Mouse (Mus musculus) lung, embryonic 15.5 days (tissue): ENCODE results near the gene Ppp1r2. TPM values are rescaled to one million over a fixed set of nuclear protein-coding genes. Genes with fewer than 3 reads are reported as not detected.

ENCODE experiments used
- ATAC-seq: fragments of 200-750 bp; cut with Nextera tagmentation; 2 replicates; pipeline ENCODE4 v1.8.0; 2017; ENCODE audit warnings: moderate number of reproducible peaks, borderline replicate concordance; ENCODE audit not compliant: low FRiP score, low TSS enrichment; ENCODE audit errors: extremely low read depth
- H3K27ac ChIP-seq: fragments of 300-500 bp; sonication (generic); 2 replicates; pipeline ENCODE4 v1.5.1; 2015; ENCODE audit warnings: moderate library complexity, mild to moderate bottlenecking, inconsistent platforms
- H3K27me3 ChIP-seq: fragments of 300-500 bp; sonication (generic); 2 replicates; pipeline ENCODE4 v1.6.1; 2015; ENCODE audit warnings: inconsistent platforms
- H3K36me3 ChIP-seq: fragments of 300-500 bp; sonication (generic); 2 replicates; pipeline ENCODE4 v1.6.1; 2015; ENCODE audit warnings: inconsistent platforms
- H3K4me1 ChIP-seq: fragments of 300-500 bp; sonication (generic); 2 replicates; pipeline ENCODE4 v1.6.1; 2015; ENCODE audit warnings: inconsistent platforms
- H3K4me2 ChIP-seq: fragments of 300-500 bp; sonication (generic); 2 replicates; pipeline ENCODE4 v1.6.1; 2015; ENCODE audit warnings: inconsistent platforms, mild to moderate bottlenecking, moderate library complexity
- H3K4me3 ChIP-seq: fragments of 300-500 bp; sonication (generic); 2 replicates; pipeline ENCODE4 v1.5.1; 2015; ENCODE audit warnings: mild to moderate bottlenecking, inconsistent platforms
- H3K9ac ChIP-seq: fragments of 300-500 bp; sonication (generic); 2 replicates; pipeline ENCODE4 v1.6.1; 2015; ENCODE audit warnings: inconsistent platforms
- H3K9me3 ChIP-seq: fragments of 300-500 bp; sonication (generic); 2 replicates; pipeline ENCODE4 v1.6.1; 2016; ENCODE audit warnings: inconsistent platforms
- WGBS: fragments of 180-500 bp; shearing (Covaris S2); methylation state at CpG from one replicate; pipeline ENCODE4 v1.1.7; 2015; 5-methylcytosine and 5-hydroxymethylcytosine counted together
- polyA plus RNA-seq: library from polyadenylated mRNA; unstranded; fragments of >200 nt; fragmentation: Nextera tagmentation; extraction: Ambion mirVana; gene quantifications from 2 replicates; pipeline ENCODE4 v1.2.1, GENCODE M21; 2015

Ppp1r2 gene
- polyA plus RNA-seq, 1 experiment from 2014 or later: 107 TPM

GRCm38 (mm10) chr16:31231591-31231990 lies 43.5 kb downstream of the Ppp1r2 start:
- Histone ChIP-seq H3K9ac (no peak overlapping the region), H3K36me3 (no peaks in the 10 kb centered on the region), H3K27me3 (0 out of 2 replicates have a peak, but pooled peaks cover 7% of the 10 kb centered on the region), H3K4me2 (no peak overlapping the region), H3K4me3 (no peak overlapping the region), H3K27ac (no peak overlapping the region), H3K4me1 (peaks cover 13% of the 10 kb centered on the region), H3K9me3 (no peaks in the 10 kb centered on the region)
- WGBS: 63% methylated on average over 5 of the region's 5 CpGs
- no peak for ATAC-seq

- Histone ChIP-seq H3K4me2 (no peak overlapping the region), H3K36me3 (no peaks in the 10 kb centered on the region), H3K9me3 (no peaks in the 10 kb centered on the region), H3K27me3 (no peaks in the 10 kb centered on the region), H3K27ac (no peak overlapping the region), H3K4me3 (no peak overlapping the region), H3K9ac (no peak overlapping the region), H3K4me1 (no peaks in the 10 kb centered on the region)
- ATAC-seq: no peak
- 80% methylated on average over 1 of the region's 1 CpGs for WGBS
Measured at GRCm38 (mm10) chr16:31227746-31228145, 47.3 kb downstream of the Ppp1r2 start.

- Histone ChIP-seq H3K9me3 (no peaks in the 10 kb centered on the region), H3K4me3 (no peak overlapping the region), H3K9ac (no peak overlapping the region), H3K4me1 (no peaks in the 10 kb centered on the region), H3K36me3 (no peaks in the 10 kb centered on the region), H3K4me2 (no peak overlapping the region), H3K27me3 (no peaks in the 10 kb centered on the region), H3K27ac (no peak overlapping the region)
- whole genome bisulfite sequencing: 90% methylated on average over 4 of the region's 4 CpGs
- ATAC-seq: no peak
Measured at GRCm38 (mm10) chr16:31215271-31215670, 59.8 kb downstream of the Ppp1r2 start.

GRCm38 (mm10) chr16:31213463-31213862 lies 61.6 kb downstream of the Ppp1r2 start:
- Histone ChIP-seq H3K36me3 (no peaks in the 10 kb centered on the region), H3K27ac (no peak overlapping the region), H3K27me3 (no peaks in the 10 kb centered on the region), H3K9ac (no peak overlapping the region), H3K4me3 (no peak overlapping the region), H3K9me3 (no peaks in the 10 kb centered on the region), H3K4me1 (no peaks in the 10 kb centered on the region), H3K4me2 (no peak overlapping the region)
- no peak for ATAC-seq
- 83% methylated on average over 6 of the region's 6 CpGs for WGBS

GRCm38 (mm10) chr16:31211503-31211902 lies 63.6 kb downstream of the Ppp1r2 start:
- no peak for ATAC-seq
- Histone ChIP-seq H3K4me2 (no peak overlapping the region), H3K27ac (peak overlapping the region; percentile 24; the same call in 1 of the 2 replicates), H3K4me1 (no peaks in the 10 kb centered on the region), H3K4me3 (no peak overlapping the region), H3K9ac (no peak overlapping the region), H3K9me3 (no peaks in the 10 kb centered on the region), H3K36me3 (no peaks in the 10 kb centered on the region), H3K27me3 (no peaks in the 10 kb centered on the region)
- WGBS: 52% methylated on average over 9 of the region's 9 CpGs

- Histone ChIP-seq H3K4me3 (no peak overlapping the region), H3K36me3 (no peaks in the 10 kb centered on the region), H3K27ac (no peak overlapping the region), H3K4me2 (no peak overlapping the region), H3K9ac (no peak overlapping the region), H3K4me1 (no peaks in the 10 kb centered on the region), H3K27me3 (no peaks in the 10 kb centered on the region), H3K9me3 (no peaks in the 10 kb centered on the region)
- no peak for ATAC-seq
- WGBS: 65% methylated on average over 4 of the region's 4 CpGs
Measured at GRCm38 (mm10) chr16:31210453-31210852, 64.6 kb downstream of the Ppp1r2 start.

GRCm38 (mm10) chr16:31209911-31210310 lies 65.2 kb downstream of the Ppp1r2 start:
- no peak overlapping the region for H3K4me3 ChIP-seq
- no peaks in the 10 kb centered on the region for H3K4me1 ChIP-seq
- no peak overlapping the region for H3K9ac ChIP-seq
- WGBS: 47% methylated on average over 5 of the region's 5 CpGs
- no peak for ATAC-seq
- H3K36me3 ChIP-seq: no peaks in the 10 kb centered on the region
- no peak overlapping the region for H3K4me2 ChIP-seq
- no peak overlapping the region for H3K27ac ChIP-seq
- H3K9me3 ChIP-seq: no peaks in the 10 kb centered on the region
- no peaks in the 10 kb centered on the region for H3K27me3 ChIP-seq

- H3K9me3 ChIP-seq: no peaks in the 10 kb centered on the region
- H3K27ac ChIP-seq: no peak overlapping the region
- no peak for ATAC-seq
- H3K27me3 ChIP-seq: no peaks in the 10 kb centered on the region
- H3K4me3 ChIP-seq: no peak overlapping the region
- H3K9ac ChIP-seq: no peak overlapping the region
- 74% methylated on average over 7 of the region's 7 CpGs for WGBS
- H3K4me2 ChIP-seq: no peak overlapping the region
- H3K4me1 ChIP-seq: peaks cover 4% of the 10 kb centered on the region
- H3K36me3 ChIP-seq: no peaks in the 10 kb centered on the region
Measured at GRCm38 (mm10) chr16:31205726-31206125, 69.4 kb downstream of the Ppp1r2 start.

GRCm38 (mm10) chr16:31205187-31205586 lies 69.9 kb downstream of the Ppp1r2 start:
- no peak overlapping the region for H3K4me2 ChIP-seq
- no peak for ATAC-seq
- no peaks in the 10 kb centered on the region for H3K9me3 ChIP-seq
- WGBS: 88% methylated on average over 8 of the region's 8 CpGs
- H3K27me3 ChIP-seq: no peaks in the 10 kb centered on the region
- H3K36me3 ChIP-seq: no peaks in the 10 kb centered on the region
- H3K4me1 ChIP-seq: peaks cover 4% of the 10 kb centered on the region
- no peak overlapping the region for H3K4me3 ChIP-seq
- H3K27ac ChIP-seq: no peak overlapping the region
- no peak overlapping the region for H3K9ac ChIP-seq

- WGBS: 59% methylated on average over 1 of the region's 1 CpGs
- no peaks in the 10 kb centered on the region for H3K27me3 ChIP-seq
Measured at GRCm38 (mm10) chr16:31204216-31204615, 70.9 kb downstream of the Ppp1r2 start.

GRCm38 (mm10) chr16:31201704-31202103 lies 73.4 kb downstream of the Ppp1r2 start:
- Histone ChIP-seq H3K9ac (no peak overlapping the region), H3K27me3 (no peaks in the 10 kb centered on the region), H3K36me3 (no peaks in the 10 kb centered on the region), H3K4me3 (peak overlapping the region; percentile 95; the same call in 1 of the 2 replicates), H3K27ac (peak overlapping the region; percentile 39; the same call in 1 of the 2 replicates), H3K9me3 (no peaks in the 10 kb centered on the region), H3K4me1 (peaks cover 25% of the 10 kb centered on the region), H3K4me2 (peak overlapping the region; percentile 68)
- no peak for ATAC-seq
- 47% methylated on average over 2 of the region's 2 CpGs for WGBS

More at GRCm38 (mm10) chr16:31204216-31204615, 70.9 kb downstream of the Ppp1r2 start:
- Histone ChIP-seq H3K4me1 (peaks cover 8% of the 10 kb centered on the region), H3K9ac (no peak overlapping the region), H3K36me3 (no peaks in the 10 kb centered on the region), H3K27ac (no peak overlapping the region), H3K4me3 (no peak overlapping the region), H3K4me2 (no peak overlapping the region), H3K9me3 (no peaks in the 10 kb centered on the region)
- no peak for ATAC-seq
